Mouse (Mus musculus) intestine, embryonic 14.5 days (tissue): ENCODE measurements around the gene Ghdc. TPM values are rescaled to one million over a fixed set of nuclear protein-coding genes. Genes with fewer than 3 reads are reported as not detected.

Experiments used
- ATAC-seq: fragments of 200-750 bp; cut with Nextera tagmentation; replicated peaks from 2 replicates; pipeline ENCODE4 v1.8.0; 2017; ENCODE audit warnings: low read depth, moderate number of reproducible peaks, moderate TSS enrichment, moderate library complexity; ENCODE audit not compliant: low FRiP score, low TSS enrichment
- DNase-seq: peaks from one replicate; pipeline ENCODE4 v3.0.0-alpha.2; 2018; ENCODE audit warnings: low spot score
- H3K27ac ChIP-seq: fragments of 300-500 bp; sonication (generic); 2 replicates; pipeline ENCODE4 v1.5.1; 2014; ENCODE audit warnings: low read depth, mild to moderate bottlenecking, control low read depth
- H3K27me3 ChIP-seq: fragments of 300-500 bp; sonication (generic); replicated peaks from 2 replicates; pipeline ENCODE4 v1.6.1; 2014; ENCODE audit warnings: low read length, control low read depth; ENCODE audit not compliant: control insufficient read depth, insufficient read depth
- H3K36me3 ChIP-seq: fragments of 300-500 bp; sonication (generic); 2 replicates; pipeline ENCODE4 v1.6.1; 2014; ENCODE audit warnings: low read length, control low read depth; ENCODE audit not compliant: control insufficient read depth, insufficient read depth
- H3K4me1 ChIP-seq: fragments of 300-500 bp; sonication (generic); replicated peaks from 2 replicates; pipeline ENCODE4 v1.6.1; 2014; ENCODE audit warnings: low read length, control low read depth, mixed read lengths; ENCODE audit not compliant: control insufficient read depth, insufficient read depth
- H3K4me2 ChIP-seq: fragments of 300-500 bp; sonication (generic); 2 replicates; pipeline ENCODE4 v1.6.1; 2014; ENCODE audit warnings: low read length
- H3K4me3 ChIP-seq: fragments of 300-500 bp; sonication (generic); 2 replicates; pipeline ENCODE4 v1.5.1; 2014; ENCODE audit warnings: low read depth, low read length, control low read depth, mixed read lengths
- H3K9ac ChIP-seq: fragments of 300-500 bp; sonication (generic); 2 replicates; pipeline ENCODE4 v1.6.1; 2014; ENCODE audit warnings: mild to moderate bottlenecking, low read length
- H3K9me3 ChIP-seq: fragments of 300-500 bp; sonication (generic); 2 replicates; pipeline ENCODE4 v1.6.1; 2016; ENCODE audit warnings: low read length, control low read depth; ENCODE audit not compliant: control insufficient read depth
- WGBS: fragments of 180-500 bp; shearing (Covaris S2); extraction: QIAGEN DNeasy Blood & Tissue Kit; methylation state at CpG from one replicate; pipeline ENCODE4 v1.1.7; 2014; 5-methylcytosine and 5-hydroxymethylcytosine counted together
- polyA plus RNA-seq: library from polyadenylated mRNA; unstranded; fragments of >200 nt; fragmentation: Nextera tagmentation; extraction: Ambion mirVana; gene quantifications from 2 replicates; pipeline ENCODE4 v1.2.1, GENCODE M21; 2014

Ghdc gene
- polyA plus RNA-seq, 1 experiment from 2014 or later = 3.5 TPM

DNA sequence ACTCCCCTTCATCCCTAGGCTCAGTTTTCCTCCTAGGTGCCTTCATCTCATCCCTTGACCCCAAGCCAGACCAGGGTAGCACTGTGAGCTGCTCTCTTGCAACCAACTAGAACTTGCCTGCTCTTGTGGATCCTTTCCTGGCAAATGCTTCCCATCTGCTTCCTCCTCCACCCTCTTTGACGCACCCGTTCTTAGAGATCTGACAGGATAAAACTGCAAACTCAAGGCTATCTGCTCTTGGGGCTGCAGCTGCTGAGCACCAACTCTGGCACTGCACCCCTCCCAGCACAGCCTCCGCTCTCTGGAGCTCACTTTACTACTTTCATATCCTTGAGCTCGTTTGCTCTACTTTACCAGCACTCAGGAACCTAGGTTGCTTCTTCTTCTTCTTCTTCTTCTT lies 22.1 kb downstream of the Ghdc start:
- H3K27me3 ChIP-seq = peaks cover 14% of the 10 kb centered on the region; the same call in 1 of the 2 replicates
- no peaks in the 10 kb centered on the region for H3K36me3 ChIP-seq
- no peaks in the 10 kb centered on the region for H3K4me1 ChIP-seq
- no peak overlapping the region for H3K4me2 ChIP-seq
- H3K27ac ChIP-seq = no peak overlapping the region
- WGBS = 74% methylated on average over 4 of the region's 4 CpGs
- H3K4me3 ChIP-seq = no peak overlapping the region
- ATAC-seq (no peak), DNase-seq (no peak)
- H3K9me3 ChIP-seq = no peaks in the 10 kb centered on the region
- H3K9ac ChIP-seq = no peak overlapping the region

DNA sequence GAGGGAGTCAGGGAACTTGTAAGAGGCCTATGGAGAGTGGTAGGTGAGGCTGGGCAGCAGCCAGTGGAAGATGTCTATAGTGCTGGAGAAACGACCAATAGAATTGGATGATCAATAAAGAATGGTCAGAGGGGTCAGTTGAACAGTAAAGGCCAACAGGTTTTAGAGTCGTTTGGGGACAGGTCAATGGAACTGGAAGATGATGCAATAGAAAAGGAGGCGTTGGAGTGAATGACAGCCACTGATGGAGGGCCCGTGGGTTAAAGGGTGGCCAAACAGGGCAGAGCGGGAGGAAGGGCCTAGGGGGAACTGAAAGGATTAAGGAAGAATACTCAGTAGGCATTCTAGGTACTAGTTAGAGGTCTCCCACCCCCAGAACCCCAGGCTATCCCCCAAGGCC lies 23.6 kb downstream of the Ghdc start:
- Histone ChIP-seq H3K27me3 (peaks cover 9% of the 10 kb centered on the region; the same call in 1 of the 2 replicates), H3K9me3 (no peaks in the 10 kb centered on the region), H3K4me2 (no peak overlapping the region), H3K36me3 (no peaks in the 10 kb centered on the region), H3K4me1 (no peaks in the 10 kb centered on the region), H3K9ac (no peak overlapping the region), H3K27ac (no peak overlapping the region), H3K4me3 (no peak overlapping the region)
- WGBS = 69% methylated on average over 5 of the region's 5 CpGs
- DNase-seq (no peak), ATAC-seq (no peak)

DNA sequence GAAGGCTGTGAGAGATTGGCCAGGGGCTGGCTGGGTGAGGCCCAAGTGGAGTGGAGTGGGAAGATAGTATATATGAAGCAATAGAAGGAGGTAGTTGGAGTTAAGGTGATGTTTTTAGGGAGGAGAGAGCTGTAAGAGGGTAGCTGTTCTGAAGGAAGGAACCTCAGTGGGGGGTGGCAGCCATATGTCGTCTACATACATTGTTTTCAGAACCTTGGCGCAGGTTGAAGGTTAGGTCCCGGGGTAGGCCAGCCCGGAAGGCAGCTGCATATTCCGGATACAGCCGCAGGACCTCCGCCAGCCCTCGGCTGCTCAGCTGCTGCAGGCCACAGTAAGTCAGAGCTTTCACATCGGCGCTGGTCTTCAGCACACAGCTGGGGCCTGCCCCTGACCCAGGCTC lies 24.2 kb downstream of the Ghdc start:
- no peaks in the 10 kb centered on the region for H3K9me3 ChIP-seq
- no peak overlapping the region for H3K4me2 ChIP-seq
- no peak overlapping the region for H3K27ac ChIP-seq
- no peak for ATAC-seq
- no peaks in the 10 kb centered on the region for H3K4me1 ChIP-seq
- 90% methylated on average over 10 of the region's 10 CpGs for WGBS
- peaks cover 7% of the 10 kb centered on the region; the same call in 1 of the 2 replicates for H3K27me3 ChIP-seq
- no peak for DNase-seq
- no peak overlapping the region for H3K4me3 ChIP-seq
- no peak overlapping the region for H3K9ac ChIP-seq
- no peaks in the 10 kb centered on the region for H3K36me3 ChIP-seq

DNA sequence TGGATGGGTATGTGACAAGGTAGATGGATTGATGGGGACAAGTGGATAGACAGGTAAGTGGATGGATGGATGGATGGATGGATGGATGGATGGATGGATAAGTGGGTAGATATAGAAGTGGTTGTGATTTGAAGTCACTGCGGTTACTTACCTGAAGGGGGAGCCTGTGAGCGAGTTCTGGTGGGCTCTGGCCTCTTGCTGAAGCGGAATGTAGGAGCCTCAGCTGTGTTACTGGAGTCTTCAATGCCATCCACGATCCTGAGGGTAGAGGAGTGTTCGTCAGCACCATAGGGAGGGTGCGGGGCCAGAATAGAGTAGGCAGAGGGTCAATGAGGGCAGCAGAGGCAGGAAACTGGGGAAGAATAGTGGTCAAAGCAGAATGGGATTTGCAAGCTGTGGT lies 25.7 kb downstream of the Ghdc start:
- no peaks in the 10 kb centered on the region for H3K9me3 ChIP-seq
- no peaks in the 10 kb centered on the region for H3K36me3 ChIP-seq
- no peak overlapping the region for H3K27ac ChIP-seq
- no peaks in the 10 kb centered on the region for H3K4me1 ChIP-seq
- H3K4me2 ChIP-seq = no peak overlapping the region
- no peak overlapping the region for H3K4me3 ChIP-seq
- H3K9ac ChIP-seq = no peak overlapping the region
- ATAC-seq (no peak), DNase-seq (peak; percentile 66)
- 15% methylated on average over 6 of the region's 6 CpGs for WGBS
- peaks cover 5% of the 10 kb centered on the region; the same call in 1 of the 2 replicates for H3K27me3 ChIP-seq

DNA sequence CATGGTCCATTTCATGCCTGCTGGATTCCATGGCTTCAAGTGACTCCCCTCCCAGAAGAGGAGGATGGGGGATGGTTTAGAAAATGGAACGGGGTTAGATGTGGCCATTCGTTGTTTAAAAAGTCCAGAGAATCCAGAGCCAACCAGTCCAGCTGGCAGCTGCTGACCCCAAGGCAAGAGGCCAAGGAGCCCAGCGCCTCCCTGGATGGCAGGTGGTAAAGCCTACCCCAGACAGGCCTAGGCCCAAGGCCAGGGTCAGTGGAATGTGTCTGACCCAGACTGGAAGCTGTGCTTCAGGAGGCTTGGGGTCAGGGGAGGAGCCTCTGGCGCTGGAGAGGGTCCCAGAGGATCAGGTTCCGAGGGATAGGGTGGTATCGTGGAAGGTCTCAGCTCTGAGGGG lies 29.4 kb downstream of the Ghdc start:
- Histone ChIP-seq H3K9me3 (no peaks in the 10 kb centered on the region), H3K27me3 (no peaks in the 10 kb centered on the region), H3K4me1 (peaks cover 12% of the 10 kb centered on the region), H3K9ac (no peak overlapping the region), H3K27ac (no peak overlapping the region), H3K4me2 (no peak overlapping the region), H3K4me3 (no peak overlapping the region), H3K36me3 (no peaks in the 10 kb centered on the region)
- no peak for ATAC-seq
- no peak for DNase-seq
- 73% methylated on average over 6 of the region's 6 CpGs for WGBS

DNA sequence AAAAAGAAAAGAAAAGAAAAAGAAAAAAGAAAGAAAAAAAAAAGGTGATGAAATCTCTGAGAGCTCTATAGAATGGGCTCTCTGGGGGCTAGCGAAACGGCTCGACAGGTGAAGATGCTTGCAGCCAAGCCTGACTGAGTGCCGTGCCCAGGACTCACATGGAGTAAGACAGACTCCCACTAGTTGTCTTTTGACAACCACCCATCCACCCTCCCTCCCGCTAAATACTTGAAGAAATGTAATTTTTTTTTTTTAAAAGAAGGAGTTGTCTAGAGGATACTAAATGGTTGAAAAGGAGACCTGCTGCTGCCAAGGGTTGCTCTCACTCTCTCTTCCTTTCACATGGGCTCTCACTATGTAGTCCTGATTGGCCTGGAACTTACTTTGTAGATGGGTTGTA lies 32.0 kb downstream of the Ghdc start:
- H3K27ac ChIP-seq = no peak overlapping the region
- DNase-seq (no peak), ATAC-seq (0 out of 2 replicates have a peak, but pooled peaks have one; percentile 7)
- H3K4me1 ChIP-seq = peaks cover 18% of the 10 kb centered on the region
- no peaks in the 10 kb centered on the region for H3K9me3 ChIP-seq
- peak overlapping the region; percentile 56 for H3K9ac ChIP-seq
- H3K27me3 ChIP-seq = no peaks in the 10 kb centered on the region
- H3K4me2 ChIP-seq = peak overlapping the region; percentile 76
- WGBS = 16% methylated on average over 5 of the region's 5 CpGs
- H3K4me3 ChIP-seq = peak overlapping the region; percentile 98
- H3K36me3 ChIP-seq = no peaks in the 10 kb centered on the region

DNA sequence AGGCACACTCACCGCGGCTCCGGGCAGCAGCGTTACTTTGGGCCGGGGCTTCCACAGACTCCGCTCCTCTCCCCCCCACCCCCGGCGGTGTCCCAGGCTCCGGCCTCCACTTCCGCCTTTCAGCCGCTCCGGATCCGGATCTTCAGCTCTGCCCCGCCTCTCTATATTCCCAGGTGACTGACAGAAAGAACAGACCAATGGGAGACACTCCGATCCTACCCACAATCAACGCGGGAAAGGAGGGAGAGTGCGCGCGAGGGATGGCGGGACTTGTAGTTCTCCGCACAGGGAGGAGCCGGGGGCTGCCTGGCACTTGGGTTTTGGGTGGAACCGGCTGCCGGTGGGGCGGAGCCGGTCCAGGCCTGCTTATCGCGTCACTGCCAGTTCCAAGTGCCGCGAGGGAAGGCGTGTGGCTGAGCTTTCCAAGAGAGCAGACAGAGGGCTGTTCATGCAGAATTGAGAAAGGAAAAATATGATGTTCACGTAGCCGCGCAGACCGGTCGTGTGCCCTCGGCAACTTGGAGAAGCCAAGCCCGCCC lies 32.6 kb downstream of the Ghdc start, which contains the start of gene Rab5c:
TSS of gene Rab5c (minus strand) at position 150 of the 539 bp plus-strand sequence.
- DNase-seq (peak; percentile 98), ATAC-seq (peak; percentile 99)
- H3K27me3 ChIP-seq = no peaks in the 10 kb centered on the region
- H3K9me3 ChIP-seq = no peaks in the 10 kb centered on the region
- H3K4me3 ChIP-seq = peak within 1 kb of the TSS; percentile 98
- H3K36me3 ChIP-seq = no peaks in the 10 kb centered on the region
- under 1% methylated on average over 39 of the region's 39 CpGs for WGBS
- H3K4me2 ChIP-seq = peak within 1 kb of the TSS; percentile 86
- H3K4me1 ChIP-seq = peaks cover 18% of the 10 kb centered on the region
- peak within 1 kb of the TSS; percentile 69 for H3K27ac ChIP-seq
- H3K9ac ChIP-seq = peak within 1 kb of the TSS; percentile 92

DNA sequence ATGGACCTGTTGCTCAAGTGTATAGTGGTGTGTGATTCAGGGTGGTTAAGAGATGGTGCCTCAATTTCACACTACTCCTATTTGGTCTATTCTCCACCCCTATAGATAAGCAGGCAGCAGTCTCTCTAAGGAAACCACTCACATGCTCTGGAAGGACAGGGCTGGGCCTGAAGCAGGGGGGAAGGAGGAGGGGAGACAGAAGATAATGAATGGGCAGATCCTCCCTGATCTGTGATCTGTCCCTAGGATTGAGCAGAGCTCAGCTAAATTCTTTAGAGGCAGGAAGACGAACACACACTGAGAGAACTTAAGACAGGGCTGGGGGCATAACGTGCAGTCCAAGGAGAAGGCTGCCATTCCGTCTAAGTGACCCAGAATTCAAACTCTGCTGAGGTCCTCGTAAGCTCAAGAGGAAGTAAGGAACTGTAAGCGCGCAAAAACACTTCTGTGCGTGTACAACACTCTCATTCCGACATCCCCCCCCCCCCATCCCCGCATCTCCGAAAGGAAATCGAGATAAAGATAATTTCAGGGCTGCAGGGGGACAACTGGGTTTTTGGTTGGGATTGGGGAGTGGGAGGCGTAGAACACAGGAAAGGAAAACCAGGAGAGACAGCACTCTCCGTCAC lies 33.5 kb downstream of the Ghdc start:
- Histone ChIP-seq H3K36me3 (0 out of 2 replicates have a peak, but pooled peaks cover 4% of the 10 kb centered on the region), H3K4me2 (peak overlapping the region; percentile 86), H3K4me1 (peaks cover 18% of the 10 kb centered on the region), H3K9ac (peak overlapping the region; percentile 92), H3K4me3 (peak overlapping the region; percentile 98), H3K27ac (peak overlapping the region; percentile 43; the same call in 1 of the 2 replicates), H3K9me3 (no peaks in the 10 kb centered on the region), H3K27me3 (no peaks in the 10 kb centered on the region)
- 1% methylated on average over 13 of the region's 13 CpGs for WGBS
- DNase-seq (no peak), ATAC-seq (no peak)

DNA sequence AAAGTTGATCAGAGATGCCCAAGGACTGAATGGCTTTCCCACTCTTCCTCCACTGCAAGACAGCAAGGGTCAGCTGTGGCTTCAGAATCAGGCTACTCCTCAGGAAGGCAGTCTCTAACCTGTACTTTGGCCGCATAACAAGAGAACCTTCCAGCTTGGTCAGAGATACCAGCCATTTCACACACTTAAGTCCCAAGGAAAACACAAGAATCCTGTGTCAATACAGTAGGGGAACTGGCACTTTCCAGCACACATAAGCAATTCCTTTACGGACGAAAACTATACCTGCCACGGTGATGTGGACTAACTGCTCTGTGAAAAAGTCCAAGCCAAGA lies 34.0 kb downstream of the Ghdc start:
- DNase-seq (no peak), ATAC-seq (no peak)
- H3K27me3 ChIP-seq = no peaks in the 10 kb centered on the region
- 0 out of 2 replicates have a peak, but pooled peaks cover 7% of the 10 kb centered on the region for H3K36me3 ChIP-seq
- H3K4me3 ChIP-seq = peak overlapping the region; percentile 98
- no peaks in the 10 kb centered on the region for H3K9me3 ChIP-seq
- no peak overlapping the region for H3K27ac ChIP-seq
- peak overlapping the region; percentile 86 for H3K4me2 ChIP-seq
- 68% methylated on average over 4 of the region's 4 CpGs for WGBS
- 0 out of 2 replicates have a peak overlapping the region, but pooled peaks have one; percentile 92 for H3K9ac ChIP-seq
- peaks cover 18% of the 10 kb centered on the region for H3K4me1 ChIP-seq
